Mouse (Mus musculus) activated CD4-positive, CD25-positive, alpha-beta regulatory T cell, adult 9 weeks (primary cell): ENCODE results near the gene Htra3. TPM values are rescaled to one million over a fixed set of nuclear protein-coding genes. Genes with fewer than 3 reads are reported as not detected.

Experiments
- polyA plus RNA-seq: library from polyadenylated mRNA; unstranded; fragments of 100-300 nt; shearing (Covaris generic); gene quantifications from one replicate; pipeline ENCODE4 v1.2.1, GENCODE M21; 2017

Gene Htra3
- polyA plus RNA-seq = not detected

DNA sequence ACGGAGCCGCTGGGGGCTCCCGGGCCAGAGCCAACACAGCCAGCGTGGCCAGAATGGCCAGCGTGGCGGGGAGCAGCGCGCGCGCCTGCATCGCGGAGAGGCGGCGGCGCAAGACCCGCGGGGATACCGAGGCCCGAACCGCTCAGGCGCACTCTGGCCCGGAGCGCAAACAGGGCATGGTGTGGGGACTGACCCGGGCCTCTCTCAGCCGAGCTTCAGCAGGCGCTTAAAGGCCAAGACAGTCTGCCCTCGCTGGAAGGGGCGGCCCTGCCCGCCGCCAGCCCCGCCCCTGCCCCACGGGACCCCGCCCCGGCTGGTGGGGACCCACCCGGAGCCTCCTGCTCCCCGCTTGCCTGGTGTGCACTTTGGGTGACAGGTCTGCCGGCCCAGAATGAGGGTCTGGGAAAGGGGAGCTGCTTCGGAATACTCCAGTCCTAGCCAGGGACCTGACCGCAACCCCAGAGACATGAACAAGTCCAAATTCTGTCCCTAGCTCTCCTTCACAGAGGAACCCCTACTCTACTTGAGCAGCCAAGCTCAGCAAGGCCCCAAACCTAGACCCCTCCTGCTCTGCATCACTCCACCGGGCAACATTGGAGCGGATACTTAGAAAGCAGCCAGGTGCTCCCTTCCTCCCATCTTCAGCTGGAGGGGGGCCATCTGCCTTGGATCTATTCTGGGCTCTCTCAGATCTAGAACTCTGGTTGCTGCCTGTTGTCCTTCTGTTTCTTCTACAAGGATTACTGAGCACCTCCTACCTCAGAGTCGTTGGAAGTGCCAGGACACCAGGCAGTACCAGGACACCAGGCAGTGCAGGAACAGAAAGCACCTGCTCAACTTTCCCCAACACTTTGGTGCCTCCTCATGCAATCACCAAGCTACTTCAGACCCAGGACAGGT lies at the start of gene Htra3:
Htra3 (minus strand) TSS at position 527 of the 900 bp plus-strand sequence.

Other genes starting within 250 kb of the Htra3 start
- not detected for gene Cpz, start 154.1 kb downstream of the Htra3 start, polyA plus RNA-seq
- 9.5 TPM for gene Trmt44, start 104.7 kb downstream of the Htra3 start, polyA plus RNA-seq
- 48.4 TPM for gene Acox3, start 96.7 kb downstream of the Htra3 start, polyA plus RNA-seq
- gene Sh3tc1, start 60.2 kb upstream of the Htra3 start, polyA plus RNA-seq = 4.5 TPM
- gene Ablim2, start 78.1 kb upstream of the Htra3 start, polyA plus RNA-seq = 5.5 TPM
- 9.3 TPM for gene Afap1, start 213.5 kb upstream of the Htra3 start, polyA plus RNA-seq